Mouse (Mus musculus) MN1 (cell line): ENCODE results near the gene Celf2.

Experiments
- DNase-seq: peaks from one replicate; pipeline ENCODE4 v3.0.0-alpha.2; 2016; ENCODE audit warnings: low spot score

Celf2 gene

GRCm38 (mm10) chr2:7082376-7083025 lies 426.9 kb downstream of the Celf2 start:
- no peak for DNase-seq

DNA sequence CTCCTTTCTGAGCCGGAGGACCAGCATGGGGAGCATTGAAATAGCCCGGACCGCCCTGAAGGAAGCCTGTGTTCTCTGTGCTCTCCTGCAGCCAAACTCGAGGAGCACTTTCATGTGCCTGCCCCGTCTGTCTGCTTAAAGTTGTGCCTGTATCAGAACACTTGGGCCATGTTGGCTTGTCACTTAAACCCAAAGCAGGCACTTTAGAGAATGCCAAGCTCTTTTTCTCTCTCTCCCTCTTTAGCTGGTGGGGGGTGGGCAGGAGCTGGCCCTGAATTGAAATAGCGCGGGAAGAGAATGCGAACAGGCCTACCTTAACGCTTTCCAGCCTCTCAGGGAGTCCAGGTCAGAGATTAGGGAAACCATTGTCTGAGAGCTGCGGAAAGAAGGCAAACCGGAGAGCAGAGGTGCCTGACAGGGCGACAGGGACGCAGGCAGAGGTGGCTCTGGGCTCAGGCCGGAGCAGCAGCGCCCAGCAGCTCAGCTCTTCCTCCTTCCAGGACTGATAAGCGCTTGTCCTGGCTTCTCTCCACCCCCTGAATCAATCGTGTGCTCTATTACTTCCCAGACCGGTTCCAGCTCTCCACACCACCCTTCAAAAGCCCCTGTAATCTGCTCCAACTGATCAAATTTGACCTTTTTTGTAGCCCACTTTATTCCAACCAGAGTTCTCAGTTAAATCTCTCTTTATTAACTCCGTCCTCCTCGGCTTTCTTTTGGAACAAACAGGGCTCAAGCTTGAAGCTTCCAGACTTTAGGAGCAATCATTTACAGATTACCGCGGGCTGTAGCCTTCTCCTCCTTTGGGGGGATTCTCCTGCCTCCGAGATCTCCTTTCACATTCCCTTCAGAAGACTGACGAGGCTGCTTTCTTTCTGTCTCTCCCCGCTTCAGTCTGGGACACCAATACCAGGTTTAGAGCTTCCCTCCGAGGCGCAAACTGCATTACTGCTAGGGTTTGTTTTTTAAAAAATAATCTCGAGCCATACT lies 428.3 kb downstream of the Celf2 start:
- no peak for DNase-seq

- DNase-seq = no peak
These were observed 429.3 kb downstream of the Celf2 start for GRCm38 (mm10) chr2:7080086-7080485.

- no peak for DNase-seq
These were observed 430.0 kb downstream of the Celf2 start for GRCm38 (mm10) chr2:7079390-7079789.

GRCm38 (mm10) chr2:7073730-7074129 lies 435.6 kb downstream of the Celf2 start:
- DNase-seq = no peak

GRCm38 (mm10) chr2:7072344-7073265 lies 436.8 kb downstream of the Celf2 start:
- DNase-seq = no peak

- no peak for DNase-seq
These were observed 439.9 kb downstream of the Celf2 start for GRCm38 (mm10) chr2:7069458-7069857.

DNA sequence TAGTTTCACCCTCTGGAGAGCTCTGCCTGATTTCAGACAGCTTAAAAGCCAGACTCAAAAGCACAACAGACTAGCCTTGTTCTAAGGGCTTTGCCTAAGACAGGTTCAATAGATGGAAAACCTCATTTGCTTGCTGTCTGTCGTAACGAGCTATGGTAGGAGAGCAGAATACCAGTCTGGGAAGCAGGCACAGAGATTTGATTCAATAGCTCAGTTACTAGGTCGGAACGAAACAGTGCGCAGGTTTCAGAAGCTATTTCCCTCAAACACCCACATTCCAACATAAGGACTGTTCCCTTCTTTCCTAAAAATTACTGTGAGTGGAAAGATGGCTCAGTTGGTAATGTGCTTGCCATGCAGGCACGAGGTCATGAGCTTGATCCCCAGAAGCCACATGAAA lies 441.1 kb downstream of the Celf2 start:
- no peak for DNase-seq

DNA sequence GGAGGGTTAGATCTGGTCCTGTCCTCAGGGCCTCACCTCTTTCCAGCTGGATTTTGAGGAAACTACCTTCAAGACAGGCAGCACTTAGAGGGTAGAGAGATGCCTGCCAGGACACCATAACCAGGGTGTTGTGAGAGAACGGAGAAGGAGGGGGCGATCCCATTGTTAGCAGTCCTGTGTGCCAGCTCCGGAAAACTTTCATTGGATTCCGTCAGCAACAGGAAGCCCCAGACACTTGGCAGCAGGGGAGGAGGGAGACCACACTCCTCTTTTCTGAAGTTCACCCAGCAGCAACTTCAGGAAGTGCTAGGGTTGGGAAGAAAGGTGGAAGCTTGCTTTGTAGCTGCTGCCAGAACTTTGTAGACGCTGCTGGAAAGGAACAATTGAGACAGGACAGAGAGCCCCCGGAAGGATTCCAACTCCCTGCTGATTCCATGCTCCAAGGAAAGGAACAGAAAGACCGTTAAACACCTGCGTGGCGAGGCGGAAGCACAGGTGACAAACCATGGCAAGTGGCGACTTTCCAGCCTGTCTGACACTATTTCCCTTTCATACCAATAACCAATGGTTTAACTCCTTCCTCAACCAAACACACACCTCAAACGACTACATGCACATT lies 445.7 kb downstream of the Celf2 start:
- DNase-seq = no peak

DNA sequence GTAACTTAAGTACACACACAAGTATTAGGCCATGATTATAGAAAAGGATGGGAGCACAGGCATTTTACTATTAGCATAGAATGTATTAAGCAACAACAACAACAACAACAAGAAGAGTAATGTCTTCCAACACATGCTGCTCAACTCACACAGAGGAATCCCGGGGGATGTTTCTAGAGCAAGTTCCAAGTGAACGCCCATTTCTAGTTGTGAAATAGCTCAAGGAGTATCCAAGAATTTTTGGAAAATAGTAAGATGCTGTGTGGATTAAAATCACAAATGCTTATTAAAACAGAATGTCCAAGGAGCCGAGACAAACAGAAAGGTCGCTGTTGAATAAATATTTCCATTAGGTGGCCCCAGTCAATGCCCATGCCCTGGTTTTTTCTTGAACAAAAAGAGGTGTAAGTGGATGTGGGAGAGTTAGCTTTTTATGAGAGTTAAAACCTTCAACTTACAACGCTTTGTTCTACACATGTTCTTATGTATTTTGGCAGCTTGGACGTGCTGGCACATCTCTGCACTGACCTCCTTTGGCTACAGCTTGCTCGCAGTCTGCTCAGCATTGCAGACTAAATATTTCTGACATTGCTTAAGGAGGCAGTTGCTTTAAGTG lies 448.8 kb downstream of the Celf2 start:
- DNase-seq = no peak

DNA sequence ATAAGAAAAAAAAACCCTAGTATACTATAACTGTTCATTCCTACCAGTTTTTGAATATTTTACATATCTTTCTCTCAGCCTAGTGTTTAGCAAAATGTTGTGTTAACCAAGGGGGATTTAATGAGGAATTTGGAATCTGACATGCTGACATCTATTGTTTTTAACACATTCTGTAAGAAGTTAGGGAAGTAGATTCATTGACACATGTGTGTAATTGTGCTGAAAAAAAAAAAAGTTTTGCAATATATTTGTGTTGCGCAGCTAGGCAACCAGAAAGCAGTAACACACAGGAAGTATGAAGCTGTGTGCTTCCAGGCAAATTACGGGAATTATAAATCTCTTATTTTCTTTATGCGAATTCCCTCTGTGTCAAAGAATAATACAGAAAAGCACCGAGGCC lies 453.0 kb downstream of the Celf2 start:
- no peak for DNase-seq

GRCm38 (mm10) chr2:7055958-7056357 lies 453.4 kb downstream of the Celf2 start:
- DNase-seq = no peak

GRCm38 (mm10) chr2:7051090-7051489 lies 458.3 kb downstream of the Celf2 start:
- no peak for DNase-seq

DNA sequence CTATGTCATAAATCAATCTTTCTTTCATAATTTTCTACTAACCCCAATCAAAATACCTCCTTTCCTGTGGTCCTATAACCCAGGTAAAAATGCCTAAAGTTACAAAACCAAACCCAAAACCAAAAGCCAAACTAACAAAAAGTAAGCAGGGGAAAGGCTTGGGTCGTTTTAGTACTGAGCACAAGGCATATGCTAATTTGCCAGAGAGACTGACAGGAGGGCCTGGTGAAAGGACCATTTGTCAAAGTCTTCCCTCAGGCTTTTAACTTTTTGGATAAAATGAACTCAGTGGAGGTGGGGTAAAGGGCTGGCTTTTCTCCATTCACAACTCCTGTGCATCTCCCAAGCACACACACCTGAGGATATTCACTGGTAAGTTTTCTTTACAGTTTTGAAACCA lies 463.2 kb downstream of the Celf2 start:
- no peak for DNase-seq

DNA sequence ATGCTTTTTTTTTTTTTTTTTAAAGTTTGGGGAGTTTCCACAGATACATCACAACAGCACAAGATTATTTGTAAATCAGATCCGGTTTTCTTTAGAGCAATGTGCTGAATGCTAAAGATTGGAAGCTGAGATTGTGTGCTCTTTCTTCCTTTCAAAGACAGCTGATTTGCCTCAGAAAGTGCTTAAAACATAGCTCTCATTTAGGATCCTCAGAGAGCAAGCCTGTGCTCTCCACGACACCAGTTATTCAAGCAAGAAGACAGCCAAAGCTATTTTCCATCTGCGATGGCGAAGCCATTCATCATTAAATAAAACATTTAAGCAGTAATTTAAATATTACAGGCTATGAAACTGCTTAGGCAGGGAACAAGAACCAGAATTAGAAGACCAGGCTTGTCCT lies 463.8 kb downstream of the Celf2 start:
- DNase-seq = no peak

DNA sequence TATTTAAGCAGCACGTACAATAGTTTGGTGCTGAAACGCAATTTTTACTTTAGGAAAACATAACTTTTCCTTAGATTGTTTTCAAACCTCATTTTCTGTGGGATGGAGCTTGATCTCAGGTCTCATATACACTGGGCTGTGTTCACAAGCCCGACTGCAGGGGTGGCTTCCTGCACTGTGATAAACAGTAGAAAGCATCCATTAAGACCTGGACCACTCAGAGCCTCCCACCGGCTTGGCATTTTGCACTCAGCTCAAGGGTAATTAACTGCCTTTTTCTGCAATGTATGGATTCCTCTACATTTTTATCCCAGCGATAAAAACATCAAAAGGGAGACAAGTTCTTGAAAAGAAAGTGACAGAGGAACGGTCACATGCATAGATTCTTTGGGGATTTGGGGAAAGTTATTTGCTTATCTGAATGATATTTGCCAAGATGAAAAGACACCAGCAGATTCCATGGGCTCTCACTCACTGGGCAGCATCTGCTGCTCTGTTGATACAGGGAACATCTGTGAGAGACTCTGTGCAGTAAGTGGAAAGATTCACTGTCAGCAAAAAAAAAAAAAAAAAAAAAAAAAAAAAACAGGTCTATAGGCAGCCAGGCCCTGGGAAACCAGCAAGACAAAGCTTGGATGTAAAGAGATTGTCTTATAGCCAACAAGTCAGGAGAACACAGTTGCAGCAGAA lies 465.4 kb downstream of the Celf2 start:
- DNase-seq = no peak

DNA sequence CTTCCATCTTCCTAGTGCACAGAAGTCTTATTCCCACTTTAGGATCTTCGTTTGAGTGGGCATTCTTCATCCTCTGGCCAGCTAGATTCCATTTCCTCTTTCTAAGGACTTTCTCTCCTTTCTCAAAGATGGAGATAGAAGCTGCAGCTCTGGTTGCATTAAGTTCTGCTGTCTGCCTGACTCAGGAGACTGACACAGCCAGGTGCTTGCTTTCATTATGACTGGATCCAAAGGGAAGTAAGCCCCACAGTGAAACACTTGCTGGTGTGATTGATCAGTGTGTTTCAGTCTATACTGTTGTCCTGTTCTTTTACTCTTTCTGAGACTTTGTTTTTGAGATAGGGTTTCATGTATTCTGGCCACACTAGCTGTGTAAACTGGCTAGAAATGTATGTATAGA lies 468.4 kb downstream of the Celf2 start:
- no peak for DNase-seq

GRCm38 (mm10) chr2:7038991-7039390 lies 470.4 kb downstream of the Celf2 start:
- DNase-seq = no peak

DNA sequence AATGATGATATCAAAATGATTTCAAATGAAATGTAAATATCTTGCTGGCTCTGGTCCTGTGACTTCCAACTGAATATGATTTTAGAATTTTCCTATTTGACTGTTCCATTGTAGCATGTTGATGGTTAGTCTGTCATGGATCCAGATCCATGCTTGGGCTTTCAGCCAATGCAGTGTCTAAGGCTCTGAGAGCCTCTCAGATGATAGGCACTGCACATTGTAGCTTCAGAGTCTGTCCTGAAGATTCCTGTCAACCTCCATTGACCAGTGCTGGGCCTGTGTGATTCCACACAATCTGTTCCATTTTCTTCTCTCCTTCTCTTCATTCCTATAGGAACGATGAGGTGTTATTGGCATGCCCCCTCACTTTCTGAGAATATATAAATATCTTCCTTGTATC lies 478.0 kb downstream of the Celf2 start:
- DNase-seq = no peak

DNA sequence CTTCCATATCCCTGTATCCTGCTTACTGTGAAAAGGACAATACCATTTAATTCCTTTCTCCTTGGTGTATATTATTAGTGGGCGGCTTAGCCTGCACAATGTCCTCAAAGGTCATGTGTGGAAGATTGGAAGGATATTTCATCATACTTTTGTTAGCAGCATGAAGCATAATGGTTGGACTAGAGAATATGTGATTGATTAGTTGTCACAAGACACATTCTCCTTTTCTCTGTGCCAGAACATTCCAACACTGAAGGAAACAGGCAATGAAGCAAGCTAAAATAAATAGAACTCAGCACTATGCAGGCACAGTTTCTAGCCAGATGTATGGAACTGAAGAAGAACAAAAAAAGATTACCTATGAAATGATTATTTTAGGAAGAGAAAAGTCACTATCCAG lies 482.6 kb downstream of the Celf2 start:
- no peak for DNase-seq

DNA sequence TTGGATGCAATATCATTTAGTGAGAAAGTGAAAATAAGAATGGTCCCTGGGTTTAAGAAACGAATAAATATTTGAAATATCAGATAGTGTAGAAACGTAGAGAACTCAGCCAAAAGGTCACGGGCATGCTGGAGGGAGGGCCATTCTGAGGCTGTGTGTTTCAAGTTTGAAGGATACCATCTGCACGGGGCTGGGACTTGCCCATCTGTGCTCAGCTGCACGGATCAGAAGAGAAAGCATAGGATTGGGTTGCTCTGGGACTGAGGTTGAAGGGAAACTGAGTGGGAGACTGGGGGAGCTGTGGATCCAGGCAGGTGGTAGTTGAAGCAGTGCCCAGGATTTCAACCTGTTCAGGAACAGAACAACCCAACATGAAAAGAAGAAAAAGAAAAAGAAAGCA lies 483.8 kb downstream of the Celf2 start:
- DNase-seq = no peak
